Mouse (Mus musculus) neutrophil, adult 65 days (primary cell): ENCODE data around the gene Sdr42e1. TPM values are rescaled to one million over a fixed set of nuclear protein-coding genes. Genes with fewer than 3 reads are reported as not detected.

Source experiments
- total RNA-seq: library from RNA; stranded (reverse); gene quantifications from 2 replicates; pipeline ENCODE4 v1.2.4, GENCODE M21; 2023

The Sdr42e1 gene
- 0.73 and 0.79 TPM in 2 replicates for total RNA-seq

GRCm38 (mm10) chr8:117673430-117673830, at the start of gene Sdr42e1:
TSS of gene Sdr42e1 (minus strand) at chr8:117673689.

GRCm38 (mm10) chr8:117701859-117702258, 28.4 kb upstream of the Sdr42e1 start, which contains the start of gene Hsd17b2:
TSS of gene Hsd17b2 (plus strand) at chr8:117701904.

Other genes starting within 250 kb of the Sdr42e1 start
- 191 and 213 TPM in 2 replicates for gene Plcg2, start 175.4 kb downstream of the Sdr42e1 start, total RNA-seq
- gene Hsd17b2, start 28.2 kb upstream of the Sdr42e1 start, total RNA-seq, result 0.85 and 1.3 TPM in 2 replicates
- 11.9 and 18.2 TPM in 2 replicates for gene Mphosph6, start 128.3 kb upstream of the Sdr42e1 start, total RNA-seq